Mouse (Mus musculus): ENCODE results near the gene Hoxc6.

Hoxc6 gene

GRCm38 (mm10) chr15:102997939-102998355 is at the start of gene Hoxc6:
Gene Hoxc6, plus strand, starts transcription at chr15:102998257.
- no peak for DNase-seq (ENCODE audit: low read depth, low spot score)

- no peak for DNase-seq (ENCODE audit: low read depth, low spot score)
Measured at GRCm38 (mm10) chr15:102948842-102949241, 49.2 kb upstream of the Hoxc6 start.

- DNase-seq (ENCODE audit: low read depth, low spot score): no peak
Measured at GRCm38 (mm10) chr15:102949696-102950095, 48.4 kb upstream of the Hoxc6 start.

- no peak for DNase-seq (ENCODE audit: low read depth, low spot score)
Measured at GRCm38 (mm10) chr15:102950877-102951276, 47.2 kb upstream of the Hoxc6 start.

GRCm38 (mm10) chr15:102953561-102953960 is 44.5 kb upstream of the Hoxc6 start:
- DNase-seq (ENCODE audit: low read depth, low spot score): no peak

GRCm38 (mm10) chr15:102954192-102955006 is 43.7 kb upstream of the Hoxc6 start, which contains the start of gene Hoxc11:
Gene Hoxc11, plus strand, starts transcription at chr15:102954427.
- no peak for DNase-seq (ENCODE audit: low read depth, low spot score)

GRCm38 (mm10) chr15:102955007-102955382 is 43.1 kb upstream of the Hoxc6 start:
- DNase-seq (ENCODE audit: low read depth, low spot score): no peak

- no peak for DNase-seq (ENCODE audit: low read depth, low spot score)
Measured at GRCm38 (mm10) chr15:102955833-102956640, 42.0 kb upstream of the Hoxc6 start.

- no peak for DNase-seq (ENCODE audit: low read depth, low spot score)
Measured at GRCm38 (mm10) chr15:102956906-102957305, 41.2 kb upstream of the Hoxc6 start.

GRCm38 (mm10) chr15:102959663-102960191 is 38.3 kb upstream of the Hoxc6 start:
- no peak for DNase-seq (ENCODE audit: low read depth, low spot score)

GRCm38 (mm10) chr15:102961728-102962127 is 36.3 kb upstream of the Hoxc6 start:
- DNase-seq (ENCODE audit: low read depth, low spot score): no peak

GRCm38 (mm10) chr15:102962492-102962891 is 35.6 kb upstream of the Hoxc6 start:
- DNase-seq (ENCODE audit: low read depth, low spot score): no peak

GRCm38 (mm10) chr15:102963259-102963658 is 34.8 kb upstream of the Hoxc6 start:
- no peak for DNase-seq (ENCODE audit: low read depth, low spot score)

GRCm38 (mm10) chr15:102963671-102964640 is 34.1 kb upstream of the Hoxc6 start:
- no peak for DNase-seq (ENCODE audit: low read depth, low spot score)

- no peak for DNase-seq (ENCODE audit: low read depth, low spot score)
Measured at GRCm38 (mm10) chr15:102965003-102965891, 32.8 kb upstream of the Hoxc6 start.

GRCm38 (mm10) chr15:102965892-102966775 is 31.9 kb upstream of the Hoxc6 start:
- DNase-seq (ENCODE audit: low read depth, low spot score): no peak

GRCm38 (mm10) chr15:102966776-102967311 is 31.2 kb upstream of the Hoxc6 start, which contains the start of gene Hoxc10:
Gene Hoxc10, plus strand, starts transcription at chr15:102966796.
- no peak for DNase-seq (ENCODE audit: low read depth, low spot score)

GRCm38 (mm10) chr15:102967312-102967510 is 30.8 kb upstream of the Hoxc6 start, which contains the start of gene Hoxc5:
Gene Hoxc5, plus strand, starts transcription at chr15:102967443.
- DNase-seq (ENCODE audit: low read depth, low spot score): no peak

Measured in retina, adult 2 months (tissue).